8 mouse cellular contexts compared by ENCODE assay signal in genomic region chr8:128724819-128725218, GRCm38 (mm10). TPM values are rescaled to one million over a fixed set of nuclear protein-coding genes. Genes with fewer than 3 reads are reported as not detected.
DNase-seq lines count a peak whose midpoint lies in the region; ATAC-seq lines count a peak whose summit lies in the region.

No protein-coding gene starts in this region.

- H3K27ac ChIP-seq in limb, embryonic 12.5 days = no peak overlapping the region
- H3K27ac ChIP-seq in limb, embryonic 10.5 days = no peak overlapping the region
- no peak overlapping the region for H3K27ac ChIP-seq in embryonic facial prominence, embryonic 14.5 days (replicated peaks; ENCODE audit: low read depth, low read length)

- H3K4me1 ChIP-seq in limb, embryonic 12.5 days (replicated peaks) = no peaks in the 10 kb centered on the region
- H3K4me1 ChIP-seq in limb, embryonic 10.5 days = no peaks in the 10 kb centered on the region
- H3K4me1 ChIP-seq in embryonic facial prominence, embryonic 14.5 days (ENCODE audit: control insufficient read depth, insufficient read depth, low read length) = no peaks in the 10 kb centered on the region

- peak; percentile 23 for DNase-seq in adrenal gland, postnatal 10 days
- DNase-seq in adrenal gland, postnatal 25 days = no peak
- no peak for DNase-seq in limb, embryonic 10.5 days (ENCODE audit: low spot score)
- DNase-seq in embryonic facial prominence, embryonic 14.5 days (ENCODE audit: low spot score) = peak; percentile 60
- peak; percentile 31 to 51 for DNase-seq in kidney, postnatal 4 days
- DNase-seq in retina, adult 2 months (ENCODE audit: low read depth, low spot score) = peak; percentile 15
- DNase-seq in spleen, postnatal 36 days (ENCODE audit: low spot score in 2 of 2) = no peak

- H3K36me3 ChIP-seq in limb, embryonic 12.5 days = peaks cover 67% of the 10 kb centered on the region
- peaks cover 88% of the 10 kb centered on the region for H3K36me3 ChIP-seq in limb, embryonic 10.5 days
- peaks cover 72% of the 10 kb centered on the region for H3K36me3 ChIP-seq in embryonic facial prominence, embryonic 14.5 days (ENCODE audit: control insufficient read depth, insufficient read depth, low read length)

- no peaks in the 10 kb centered on the region for H3K27me3 ChIP-seq in limb, embryonic 12.5 days
- H3K27me3 ChIP-seq in limb, embryonic 10.5 days (ENCODE audit: low read depth, poor library complexity, severe bottlenecking) = no peaks in the 10 kb centered on the region
- H3K27me3 ChIP-seq in embryonic facial prominence, embryonic 14.5 days (replicated peaks; ENCODE audit: control insufficient read depth, insufficient read depth, low read length) = no peaks in the 10 kb centered on the region

- peak; percentile 52; the same call in 1 of the 2 replicates for ATAC-seq in limb, embryonic 12.5 days (ENCODE audit: insufficient number of reproducible peaks, insufficient read depth, low FRiP score, low TSS enrichment, low read depth)
- peak; percentile 65; the same call in 1 of the 2 replicates for ATAC-seq in embryonic facial prominence, embryonic 14.5 days (ENCODE audit: low read depth)

- H3K4me2 ChIP-seq in limb, embryonic 12.5 days = no peak overlapping the region
- H3K4me2 ChIP-seq in embryonic facial prominence, embryonic 14.5 days (ENCODE audit: low read depth, low read length) = no peak overlapping the region

- WGBS in limb, embryonic 12.5 days = 70% methylated on average over 1 of the region's 1 CpGs
- 73% methylated on average over 1 of the region's 1 CpGs for WGBS in limb, embryonic 10.5 days
- 63% methylated on average over 1 of the region's 1 CpGs for WGBS in embryonic facial prominence, embryonic 14.5 days

- no peak overlapping the region for H3K4me3 ChIP-seq in limb, embryonic 12.5 days (replicated peaks)
- H3K4me3 ChIP-seq in limb, embryonic 10.5 days = no peak overlapping the region
- no peak overlapping the region for H3K4me3 ChIP-seq in embryonic facial prominence, embryonic 14.5 days (ENCODE audit: low read depth, low read length)

- no peaks in the 10 kb centered on the region for H3K9me3 ChIP-seq in limb, embryonic 12.5 days
- H3K9me3 ChIP-seq in limb, embryonic 10.5 days (replicated peaks) = no peaks in the 10 kb centered on the region
- no peaks in the 10 kb centered on the region for H3K9me3 ChIP-seq in embryonic facial prominence, embryonic 14.5 days (ENCODE audit: control insufficient read depth, low read length)

- H3K9ac ChIP-seq in limb, embryonic 12.5 days (replicated peaks) = no peak overlapping the region
- no peak overlapping the region for H3K9ac ChIP-seq in embryonic facial prominence, embryonic 14.5 days (ENCODE audit: low read depth, low read length)

RNA-seq across cellular contexts. Expression of gene Itgb1, which starts 39.4 kb away (rescaled TPM):
- 100 to 1,000 TPM; 281 to 290 TPM for total RNA-seq in adrenal gland, postnatal 10 days (2021)
- 286 and 300 TPM in 2 replicates for total RNA-seq in adrenal gland, postnatal 25 days (2021)
- 202 and 215 TPM in 2 replicates for polyA plus RNA-seq in limb, embryonic 12.5 days (2016; fragmentation: Nextera tagmentation; extraction: Ambion mirVana)
- 126 and 154 TPM in 2 replicates for polyA plus RNA-seq in limb, embryonic 10.5 days (2016; fragmentation: Nextera tagmentation; extraction: Ambion mirVana)
- polyA plus RNA-seq in embryonic facial prominence, embryonic 14.5 days (2014; fragmentation: Nextera tagmentation; extraction: Ambion mirVana) = 331 and 346 TPM in 2 replicates

Comparison
In these comparisons a context has a peak if more than half of its experiments do, and no peak if none do; other contexts are left out.
1. DNase-seq: peak in adrenal gland, postnatal 10 days (single experiment), embryonic facial prominence, embryonic 14.5 days (single experiment), kidney, postnatal 4 days (2 of 2) and retina, adult 2 months (single experiment); none in adrenal gland, postnatal 25 days (single experiment), limb, embryonic 10.5 days (single experiment) and spleen, postnatal 36 days (0 of 2).